Mouse (Mus musculus) myocyte (in vitro differentiated cells): ENCODE measurements around the gene Fut1.

Experiments
- CEBPB ChIP-seq: IDR thresholded peaks from 2 replicates; pipeline ENCODE4 v1.6.1; 2011; ENCODE audit warnings: mild to moderate bottlenecking, moderate library complexity; ENCODE audit not compliant: poor library complexity, insufficient read depth, severe bottlenecking
- E2F4 ChIP-seq: IDR thresholded peaks from one replicate; pipeline ENCODE4 v1.6.1; 2011; ENCODE audit warnings: mild to moderate bottlenecking, control low read depth, moderate library complexity; ENCODE audit not compliant: insufficient read depth
- MAX ChIP-seq: IDR thresholded peaks from one replicate; pipeline ENCODE4 v1.6.1; 2011; ENCODE audit warnings: low read depth, mild to moderate bottlenecking, control low read depth
- MYOD1 ChIP-seq, 3 experiments: IDR thresholded peaks; one replicate each; pipeline ENCODE4 v1.6.1; 2011; ENCODE audit warnings: control low read depth in 2 of 3, low read depth in 2 of 3, mild to moderate bottlenecking in 2 of 3, moderate library complexity in 1 of 3; ENCODE audit not compliant: insufficient read length in 2 of 3, control insufficient read depth in 1 of 3
- MYOG ChIP-seq, 3 experiments: IDR thresholded peaks; one replicate each; pipeline ENCODE4 v1.6.1; 2011; ENCODE audit warnings: control low read depth in 2 of 3, low read depth in 2 of 3, mild to moderate bottlenecking in 2 of 3; ENCODE audit not compliant: insufficient read length in 2 of 3, control insufficient read depth in 1 of 3, insufficient read depth in 1 of 3
- POLR2A ChIP-seq: IDR thresholded peaks from one replicate; pipeline ENCODE4 v1.6.1; 2011; ENCODE audit warnings: low read depth, mild to moderate bottlenecking, control low read depth, moderate library complexity; ENCODE audit not compliant: insufficient read length
- POLR2AphosphoS2 ChIP-seq: IDR thresholded peaks from one replicate; pipeline ENCODE4 v1.6.1; 2011; ENCODE audit warnings: low read depth, control low read depth; ENCODE audit not compliant: insufficient read length
- REST ChIP-seq: IDR thresholded peaks from one replicate; pipeline ENCODE4 v1.6.1; 2011; ENCODE audit warnings: mild to moderate bottlenecking, control low read depth, moderate library complexity; ENCODE audit not compliant: insufficient read depth, insufficient read length
- SRF ChIP-seq: IDR thresholded peaks from one replicate; pipeline ENCODE4 v1.6.1; 2011; ENCODE audit warnings: low read depth; ENCODE audit not compliant: control insufficient read depth, insufficient read length
- TCF12 ChIP-seq: IDR thresholded peaks from one replicate; pipeline ENCODE4 v1.6.1; 2011; ENCODE audit warnings: mild to moderate bottlenecking, control low read depth; ENCODE audit not compliant: poor library complexity, insufficient read depth, severe bottlenecking
- TCF3 ChIP-seq: IDR thresholded peaks from one replicate; pipeline ENCODE4 v1.6.1; 2011; ENCODE audit warnings: low read depth, control low read depth; ENCODE audit not compliant: insufficient read length
- USF1 ChIP-seq: IDR thresholded peaks from one replicate; pipeline ENCODE4 v1.6.1; 2011; ENCODE audit warnings: low read depth, mild to moderate bottlenecking, control low read depth, moderate library complexity

DNA sequence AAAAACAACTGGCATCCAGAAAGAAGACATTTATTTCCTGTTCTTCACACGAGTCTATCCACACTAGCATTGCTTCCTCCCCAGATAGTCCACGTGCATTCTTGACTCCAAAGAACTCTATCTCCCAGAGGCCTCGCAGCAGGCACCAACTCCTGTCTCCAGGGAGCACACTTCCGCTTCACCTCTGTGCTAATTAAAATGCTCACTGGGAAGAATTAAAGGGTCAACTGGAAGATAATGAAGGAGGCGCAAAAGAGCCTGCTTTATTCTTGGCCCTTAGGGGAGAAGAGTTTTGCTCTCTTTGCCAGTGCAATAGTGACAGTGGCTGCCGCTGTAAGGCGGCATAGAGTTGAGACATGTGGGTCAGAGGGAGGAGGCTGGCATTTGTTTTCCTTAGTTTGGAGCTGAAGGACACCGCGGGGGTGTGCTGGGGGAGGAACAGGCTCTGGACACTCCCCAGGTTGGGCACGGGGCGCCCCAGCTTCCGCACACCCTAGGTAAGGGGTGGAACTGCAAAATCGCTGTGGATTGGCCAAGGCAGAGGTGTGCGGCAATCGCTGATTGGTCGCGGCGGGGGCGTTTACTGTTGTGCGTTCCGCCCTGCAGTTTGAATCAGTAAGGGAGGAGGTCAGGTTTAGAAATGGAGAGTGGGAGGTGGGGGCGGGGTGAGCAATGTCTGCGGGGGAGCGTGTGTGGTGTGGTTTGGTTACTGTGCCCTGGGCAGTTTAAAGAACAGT lies 49.1 kb upstream of the Fut1 start:
- no peak for TF ChIP-seq E2F4
- no peak for TF ChIP-seq USF1
- no peak for TF ChIP-seq MAX
- no peak for TF ChIP-seq MYOG (IDR thresholded peaks at IDR 0.05; ENCODE audit: control insufficient read depth in 1 of 3, insufficient read depth in 1 of 3, insufficient read length in 2 of 3, low read depth in 2 of 3)
- peak; percentile 15 for TF ChIP-seq POLR2A
- no peak for TF ChIP-seq SRF
- TF ChIP-seq TCF12, result no peak
- TF ChIP-seq MYOD1 (IDR thresholded peaks at IDR 0.05; ENCODE audit: control insufficient read depth in 1 of 3, insufficient read length in 2 of 3, low read depth in 2 of 3), result no peak
- no peak for TF ChIP-seq POLR2AphosphoS2
- TF ChIP-seq TCF3, result no peak
- TF ChIP-seq CEBPB, result no peak
- no peak for TF ChIP-seq REST
